Mouse (Mus musculus) lung, adult 2 months (tissue): ENCODE measurements around the gene Fam32a. TPM values are rescaled to one million over a fixed set of nuclear protein-coding genes. Genes with fewer than 3 reads are reported as not detected.

Experiments used
- DNase-seq: peaks from one replicate; pipeline ENCODE4 v3.0.0; 2022
- H3K4me1 ChIP-seq: fragments of 200-500 bp; 2 replicates; pipeline ENCODE4 v1.6.1; 2011; ENCODE audit warnings: low read length; ENCODE audit not compliant: control insufficient read depth, insufficient read depth
- H3K4me3 ChIP-seq: fragments of 200-500 bp; replicated peaks from 2 replicates; pipeline ENCODE3; 2011; ENCODE audit warnings: low read depth, mild to moderate bottlenecking, control low read depth, low read length; ENCODE audit errors: extremely low read depth
- CTCF ChIP-seq: fragments of 200-500 bp; IDR thresholded peaks from 2 replicates; pipeline ENCODE4 v1.5.1; 2011; ENCODE audit warnings: mild to moderate bottlenecking, low read length, control low read depth; ENCODE audit not compliant: insufficient read depth
- POLR2A ChIP-seq: fragments of 200-500 bp; IDR thresholded peaks from 2 replicates; pipeline ENCODE4 v1.6.1; 2011; ENCODE audit warnings: low read depth, mild to moderate bottlenecking, control low read depth, low read length, borderline replicate concordance; ENCODE audit errors: extremely low read depth
- WGBS: fragments of 180-500 bp; shearing (Covaris S2); methylation state at CpG from one replicate; pipeline ENCODE4 v1.1.7; 2018; 5-methylcytosine and 5-hydroxymethylcytosine counted together
- polyA plus RNA-seq: library from polyadenylated mRNA; depleted of rRNA; stranded (reverse); fragments of >200 nt; gene quantifications from 2 replicates; pipeline ENCODE4 v1.2.3, GENCODE M21; 2012

Gene Fam32a
- polyA plus RNA-seq, 1 experiment, result 50.0 TPM

DNA sequence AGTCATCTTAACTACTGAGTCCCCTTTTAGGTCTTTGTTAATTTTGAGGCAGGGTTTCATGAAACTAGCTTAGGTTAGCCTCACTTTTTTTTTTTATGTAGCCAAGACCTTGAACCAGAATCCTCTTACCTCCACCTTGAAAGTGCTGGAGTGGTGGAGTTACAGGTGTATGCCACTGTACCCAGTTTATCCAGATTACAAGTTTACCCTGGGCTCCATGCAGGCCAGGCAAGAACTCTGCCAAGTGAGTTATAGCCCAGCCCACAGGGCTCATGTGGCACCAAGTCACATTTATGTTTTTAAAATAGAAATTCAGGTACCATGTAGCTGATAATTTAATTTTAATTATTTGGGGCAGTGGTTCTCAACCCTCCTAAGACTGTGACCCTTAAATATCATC, 41.9 kb downstream of the Fam32a start:
- Histone ChIP-seq H3K4me1 (peaks cover 4% of the 10 kb centered on the region; the same call in 1 of the 2 replicates), H3K4me3 (no peak overlapping the region)
- TF ChIP-seq POLR2A (no peak), CTCF (no peak)
- no peak for DNase-seq

- Histone ChIP-seq H3K4me1 (peaks cover 4% of the 10 kb centered on the region; the same call in 1 of the 2 replicates), H3K4me3 (no peak overlapping the region)
- DNase-seq, result no peak
- WGBS, result 51% methylated on average over 5 of the region's 5 CpGs
- no peak for TF ChIP-seq POLR2A
- TF ChIP-seq CTCF, result peak; percentile 62
These were observed 42.3 kb downstream of the Fam32a start for GRCm38 (mm10) chr8:72261872-72262271.

- Histone ChIP-seq H3K4me1 (peaks cover 8% of the 10 kb centered on the region), H3K4me3 (no peak overlapping the region)
- 92% methylated on average over 2 of the region's 2 CpGs for WGBS
- TF ChIP-seq POLR2A (no peak), CTCF (no peak)
- no peak for DNase-seq
These were observed 43.2 kb downstream of the Fam32a start for GRCm38 (mm10) chr8:72262756-72263155.

- no peak overlapping the region for H3K4me3 ChIP-seq
- no peak for DNase-seq
- 71% methylated on average over 7 of the region's 7 CpGs for WGBS
- TF ChIP-seq POLR2A (no peak), CTCF (no peak)
- H3K4me1 ChIP-seq, result peaks cover 12% of the 10 kb centered on the region
These were observed 43.9 kb downstream of the Fam32a start for GRCm38 (mm10) chr8:72263451-72263850.

DNA sequence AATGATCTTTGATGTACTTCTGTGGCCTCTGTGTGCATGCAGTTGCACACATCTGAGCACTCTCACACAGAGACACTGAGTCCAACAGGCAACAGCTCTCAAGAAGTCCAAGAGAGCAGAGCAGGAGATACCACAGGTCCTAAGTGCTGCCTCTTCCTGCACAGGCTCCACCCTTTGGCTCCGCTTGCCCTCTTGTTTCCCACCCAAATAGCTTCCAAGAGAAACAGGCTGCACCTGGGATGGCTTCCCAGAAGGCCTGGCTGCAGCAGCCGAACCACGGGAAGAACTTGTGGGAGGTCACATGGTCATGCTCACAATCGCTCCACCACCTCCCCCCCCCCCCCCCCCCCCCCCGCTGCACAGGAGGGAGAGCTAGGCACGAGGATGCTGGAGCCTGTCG, 45.8 kb downstream of the Fam32a start:
- DNase-seq, result no peak
- TF ChIP-seq CTCF (no peak), POLR2A (peak; percentile 43; the same call in 1 of the 2 replicates)
- Histone ChIP-seq H3K4me3 (no peak overlapping the region), H3K4me1 (peaks cover 20% of the 10 kb centered on the region)
- 25% methylated on average over 7 of the region's 7 CpGs for WGBS

- no peak overlapping the region for H3K4me3 ChIP-seq
- peaks cover 25% of the 10 kb centered on the region for H3K4me1 ChIP-seq
- TF ChIP-seq POLR2A, result no peak
- no peak for TF ChIP-seq CTCF
- no peak for DNase-seq
These were observed 47.1 kb downstream of the Fam32a start for GRCm38 (mm10) chr8:72266671-72267070.

GRCm38 (mm10) chr8:72267106-72267505, 47.6 kb downstream of the Fam32a start:
- DNase-seq, result no peak
- no peak overlapping the region for H3K4me3 ChIP-seq
- peaks cover 26% of the 10 kb centered on the region for H3K4me1 ChIP-seq
- WGBS, result 91% methylated on average over 8 of the region's 8 CpGs
- TF ChIP-seq CTCF, result no peak
- no peak for TF ChIP-seq POLR2A

DNA sequence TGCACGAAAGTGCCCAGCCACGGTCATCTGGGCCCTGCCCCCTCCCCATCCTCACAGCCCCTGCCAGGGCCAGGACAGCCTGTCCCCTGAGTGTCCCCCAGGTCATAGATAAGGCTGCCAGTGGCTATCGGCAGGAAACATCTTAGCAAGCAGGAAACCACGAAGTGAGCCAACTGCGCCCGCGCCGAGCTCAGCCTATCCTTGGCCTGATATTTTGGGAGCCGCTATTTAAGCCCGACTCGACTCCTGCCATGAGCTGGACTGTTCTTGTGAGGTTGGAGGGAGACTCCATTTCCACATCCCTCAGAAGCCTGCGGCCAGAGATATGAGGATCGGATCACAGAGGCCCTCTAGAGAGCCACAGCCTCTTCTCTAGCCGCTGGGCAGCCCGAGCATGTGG, 48.8 kb downstream of the Fam32a start:
- DNase-seq, result peak; percentile 59
- TF ChIP-seq POLR2A, result peak; percentile 88; the same call in 1 of the 2 replicates
- TF ChIP-seq CTCF, result no peak

DNA sequence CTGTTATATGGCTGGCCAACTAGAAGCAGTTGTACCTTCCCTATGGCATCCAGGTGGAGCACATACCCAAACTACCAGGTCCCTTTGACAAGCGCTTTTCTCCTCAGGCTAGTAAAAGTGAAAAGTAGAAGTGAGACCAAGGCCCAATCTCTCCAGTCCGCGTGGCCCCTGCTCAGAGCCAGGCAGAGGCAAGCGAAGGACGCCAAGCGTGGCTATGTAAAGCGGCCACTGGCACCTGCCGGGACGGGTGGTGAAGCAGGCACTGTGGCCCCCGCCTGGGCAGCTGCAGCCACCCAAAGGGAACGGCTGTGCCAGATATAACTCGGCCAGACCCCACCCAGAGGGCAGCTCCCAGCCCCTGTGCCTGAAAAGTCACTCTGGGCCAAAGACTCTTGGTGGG, 51.1 kb downstream of the Fam32a start:
- no peak for TF ChIP-seq CTCF
- TF ChIP-seq POLR2A, result no peak
- Histone ChIP-seq H3K4me1 (peaks cover 26% of the 10 kb centered on the region), H3K4me3 (no peak overlapping the region)
- 85% methylated on average over 12 of the region's 12 CpGs for WGBS
- DNase-seq, result no peak

More for the DNA sequence above, 48.8 kb downstream of the Fam32a start:
- WGBS, result 32% methylated on average over 15 of the region's 15 CpGs
- Histone ChIP-seq H3K4me3 (peak overlapping the region; percentile 4), H3K4me1 (peaks cover 31% of the 10 kb centered on the region)

- DNase-seq, result no peak
- peaks cover 26% of the 10 kb centered on the region for H3K4me1 ChIP-seq
- H3K4me3 ChIP-seq, result no peak overlapping the region
- TF ChIP-seq CTCF (no peak), POLR2A (no peak)
- 43% methylated on average over 11 of the region's 11 CpGs for WGBS
These were observed 51.6 kb downstream of the Fam32a start for GRCm38 (mm10) chr8:72271051-72271660.
